Mouse (Mus musculus) v-Abl transformed pro-B cells (cell line): ENCODE data around the gene Myo1c.

Source experiments
- in situ Hi-C, 2 experiments: fragments of 400-800 bp; cut with MboI; formaldehyde crosslinking; loops; one replicate each; pipeline ENCODE4 v1.15.1; 2025; ENCODE audit not compliant: unreplicated experiment in 2 of 2

The Myo1c gene

GRCm38 (mm10) chr11:75660941-75661800 lies 10.9 kb downstream of the Myo1c start:
- in situ Hi-C loops: no loop called here

GRCm38 (mm10) chr11:75662131-75662530 lies 11.8 kb downstream of the Myo1c start:
- in situ Hi-C loops: no loop called here

GRCm38 (mm10) chr11:75666296-75666695 lies 16.0 kb downstream of the Myo1c start:
- in situ Hi-C loops: loop anchor here in 1 of 2 experiments (5.0 kb wide), 1 partner anchor 34 kb away; the partner anchor contains the start of gene Inpp5k

- in situ Hi-C loops: loop anchor here in 1 of 2 experiments (5.0 kb wide), 1 partner anchor 36 kb away; the partner anchor contains the start of gene Inpp5k
Measured at GRCm38 (mm10) chr11:75668621-75669020, 18.3 kb downstream of the Myo1c start.

GRCm38 (mm10) chr11:75669176-75669852 lies 19.0 kb downstream of the Myo1c start:
- in situ Hi-C loops: loop anchor here in 1 of 2 experiments (5.0 kb wide), 1 partner anchor 37 kb away; the partner anchor contains the start of gene Inpp5k

- in situ Hi-C loops: loop anchor here in 1 of 2 experiments (5.0 kb wide), 1 partner anchor 38 kb away; the partner anchor contains the start of gene Inpp5k
Measured at GRCm38 (mm10) chr11:75669853-75670200, 19.5 kb downstream of the Myo1c start.

- in situ Hi-C loops: no loop called here
Measured at GRCm38 (mm10) chr11:75671426-75672180, 21.3 kb downstream of the Myo1c start.

GRCm38 (mm10) chr11:75673411-75673810 lies 23.1 kb downstream of the Myo1c start:
- in situ Hi-C loops: no loop called here

- in situ Hi-C loops: no loop called here
Measured at GRCm38 (mm10) chr11:75674875-75675274, 24.6 kb downstream of the Myo1c start.

GRCm38 (mm10) chr11:75677881-75678746 lies 27.8 kb downstream of the Myo1c start:
- in situ Hi-C loops: no loop called here

- in situ Hi-C loops: no loop called here
Measured at GRCm38 (mm10) chr11:75678747-75679438, 28.6 kb downstream of the Myo1c start, which contains the start of gene Crk. Gene Crk, plus strand, starts transcription at chr11:75679259.

GRCm38 (mm10) chr11:75679439-75680171 lies 29.3 kb downstream of the Myo1c start:
- in situ Hi-C loops: no loop called here

- in situ Hi-C loops: no loop called here
Measured at GRCm38 (mm10) chr11:75684462-75684861, 34.2 kb downstream of the Myo1c start.

- in situ Hi-C loops: no loop called here
Measured at GRCm38 (mm10) chr11:75684956-75685355, 34.7 kb downstream of the Myo1c start.

GRCm38 (mm10) chr11:75687343-75687993 lies 37.2 kb downstream of the Myo1c start:
- in situ Hi-C loops: no loop called here

GRCm38 (mm10) chr11:75688132-75688531 lies 37.8 kb downstream of the Myo1c start:
- in situ Hi-C loops: no loop called here

GRCm38 (mm10) chr11:75689977-75690376 lies 39.7 kb downstream of the Myo1c start:
- in situ Hi-C loops: no loop called here

- in situ Hi-C loops: no loop called here
Measured at GRCm38 (mm10) chr11:75691047-75691446, 40.7 kb downstream of the Myo1c start.
